ENCODE assay signal across 8 mouse cellular contexts in the genomic region with DNA sequence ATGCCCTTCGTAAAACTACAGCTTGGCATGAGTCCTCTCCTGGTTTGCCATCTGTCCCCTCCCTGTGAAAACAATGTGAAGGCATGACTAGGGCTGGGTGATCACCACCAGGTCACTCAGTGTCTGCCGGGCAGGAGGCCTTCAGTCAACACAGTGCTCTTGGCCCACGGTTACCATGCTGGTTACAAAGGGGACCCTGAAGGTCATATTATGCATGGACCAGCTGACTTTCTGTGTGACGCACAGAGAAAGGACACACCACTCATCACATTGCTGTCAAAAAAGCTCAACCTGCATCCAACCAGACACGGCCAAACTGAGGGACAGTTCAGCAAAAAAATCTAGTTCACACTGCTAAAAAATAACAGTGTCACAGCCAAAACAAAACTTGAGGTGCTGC. TPM values are rescaled to one million over a fixed set of nuclear protein-coding genes. Genes with fewer than 3 reads are reported as not detected.
DNase-seq lines count a peak whose midpoint lies in the region; ATAC-seq and TF ChIP-seq lines count a peak whose summit lies in the region.

A gene (minus strand): TSS at position 34 of the 400 bp plus-strand sequence.

- DNase-seq in heart, adult 18-20 months, result no peak
- no peak for DNase-seq in heart, adult 11 months
- peak in 1 of 2 experiments; percentile 17 for DNase-seq in adrenal gland, adult 18-20 months (ENCODE audit: low spot score in 2 of 2)
- DNase-seq in forebrain, postnatal 0 days, result no peak
- DNase-seq in liver, postnatal 0 days, result no peak
- no peak for DNase-seq in right cerebral cortex, postnatal 25 days
- no peak for DNase-seq in cerebellum, postnatal 4 days (ENCODE audit: low spot score in 2 of 2)

- H3K27me3 ChIP-seq in forebrain, postnatal 0 days (ENCODE audit: insufficient read depth, low read length), result no peaks in the 10 kb centered on the region
- H3K27me3 ChIP-seq in hindbrain, embryonic 15.5 days, result no peaks in the 10 kb centered on the region
- no peaks in the 10 kb centered on the region for H3K27me3 ChIP-seq in liver, postnatal 0 days (ENCODE audit: insufficient read depth, low read length)

- no peak within 1 kb of the TSS for H3K27ac ChIP-seq in forebrain, postnatal 0 days (ENCODE audit: low read depth, low read length)
- no peak within 1 kb of the TSS for H3K27ac ChIP-seq in hindbrain, embryonic 15.5 days (replicated peaks)
- no peak within 1 kb of the TSS for H3K27ac ChIP-seq in liver, postnatal 0 days (ENCODE audit: low read depth)

- no peak for TF ChIP-seq EP300 in liver, postnatal 0 days (IDR thresholded peaks at IDR 0.05; ENCODE audit: low read depth)

- no peak for ATAC-seq in forebrain, postnatal 0 days
- ATAC-seq in hindbrain, embryonic 15.5 days (ENCODE audit: low FRiP score, low read depth), result no peak
- ATAC-seq in liver, postnatal 0 days, result no peak

- H3K36me3 ChIP-seq in forebrain, postnatal 0 days (ENCODE audit: insufficient read depth), result peaks cover 5% of the 10 kb centered on the region; the same call in 1 of the 2 replicates
- peaks cover 16% of the 10 kb centered on the region for H3K36me3 ChIP-seq in hindbrain, embryonic 15.5 days
- peaks cover 13% of the 10 kb centered on the region for H3K36me3 ChIP-seq in liver, postnatal 0 days (replicated peaks; ENCODE audit: insufficient read depth, low read length)

- H3K4me2 ChIP-seq in forebrain, postnatal 0 days (ENCODE audit: low read depth), result peak within 1 kb of the TSS; percentile 90
- peak within 1 kb of the TSS; percentile 96 for H3K4me2 ChIP-seq in hindbrain, embryonic 15.5 days
- peak within 1 kb of the TSS; percentile 73 for H3K4me2 ChIP-seq in liver, postnatal 0 days (ENCODE audit: low read depth, low read length)

- WGBS in forebrain, postnatal 0 days, result 88% methylated on average over 5 of the region's 5 CpGs
- WGBS in hindbrain, embryonic 15.5 days, result 78% methylated on average over 5 of the region's 5 CpGs
- WGBS in liver, postnatal 0 days (ENCODE audit: insufficient replicate concordance), result 77% methylated on average over 5 of the region's 5 CpGs

- peak within 1 kb of the TSS; percentile 84 for H3K9ac ChIP-seq in forebrain, postnatal 0 days
- peak within 1 kb of the TSS; percentile 89; the same call in 1 of the 2 replicates for H3K9ac ChIP-seq in hindbrain, embryonic 15.5 days
- peak within 1 kb of the TSS; percentile 99 for H3K9ac ChIP-seq in liver, postnatal 0 days (replicated peaks)

- H3K4me3 ChIP-seq in forebrain, postnatal 0 days (ENCODE audit: low read depth, low read length), result peak within 1 kb of the TSS; percentile 85
- peak within 1 kb of the TSS; percentile 90 for H3K4me3 ChIP-seq in hindbrain, embryonic 15.5 days
- peak within 1 kb of the TSS; percentile 91 for H3K4me3 ChIP-seq in liver, postnatal 0 days (ENCODE audit: low read depth, low read length)

- no peak for TF ChIP-seq CTCF in forebrain, postnatal 0 days (IDR thresholded peaks at IDR 0.05; ENCODE audit: low read depth)
- no peak for TF ChIP-seq CTCF in liver, postnatal 0 days (IDR thresholded peaks at IDR 0.05; ENCODE audit: low read depth)

- H3K4me1 ChIP-seq in forebrain, postnatal 0 days (ENCODE audit: insufficient read depth), result peaks cover 8% of the 10 kb centered on the region; the same call in 1 of the 2 replicates
- peaks cover 23% of the 10 kb centered on the region for H3K4me1 ChIP-seq in hindbrain, embryonic 15.5 days (replicated peaks)
- peaks cover 12% of the 10 kb centered on the region for H3K4me1 ChIP-seq in liver, postnatal 0 days (ENCODE audit: insufficient read depth)

- H3K9me3 ChIP-seq in forebrain, postnatal 0 days (ENCODE audit: low read length), result no peaks in the 10 kb centered on the region
- no peaks in the 10 kb centered on the region for H3K9me3 ChIP-seq in hindbrain, embryonic 15.5 days
- H3K9me3 ChIP-seq in liver, postnatal 0 days (ENCODE audit: low read length), result no peaks in the 10 kb centered on the region

RNA-seq across cellular contexts. Expression of the gene that starts here (rescaled TPM):
- 10 to 100 TPM; 30.2 to 34.7 TPM for total RNA-seq in heart, adult 18-20 months (2021)
- 10 to 100 TPM; 70.3 to 88.4 TPM for total RNA-seq in adrenal gland, adult 18-20 months (2021)
- total RNA-seq in forebrain, postnatal 0 days (2014; rRNA removed), result 26.7 TPM in 2 replicates
- 7.7 and 9.9 TPM in 2 replicates for polyA plus RNA-seq in forebrain, postnatal 0 days (2015; fragmentation: Nextera tagmentation; extraction: Ambion mirVana)
- 7.5 and 13.0 TPM in 2 replicates for polyA plus RNA-seq in hindbrain, embryonic 15.5 days (2015; fragmentation: Nextera tagmentation; extraction: Ambion mirVana)
- 3.8 and 4.7 TPM in 2 replicates for polyA plus RNA-seq in liver, postnatal 0 days (2015; fragmentation: Nextera tagmentation; extraction: Ambion mirVana)
